Mouse (Mus musculus) kidney, postnatal 0 days (tissue): ENCODE measurements around the gene Lsamp. TPM values are rescaled to one million over a fixed set of nuclear protein-coding genes. Genes with fewer than 3 reads are reported as not detected.

ENCODE experiments used
- ATAC-seq: fragments of 200-750 bp; cut with Nextera tagmentation; replicated peaks from 2 replicates; pipeline ENCODE4 v1.8.0; 2017; ENCODE audit warnings: low read depth, moderate number of reproducible peaks, moderate TSS enrichment, moderate library complexity; ENCODE audit not compliant: low FRiP score
- DNase-seq: peaks from one replicate; pipeline ENCODE4 v3.0.0-alpha.2; 2016; ENCODE audit warnings: low spot score
- H3K27ac ChIP-seq: fragments of 300-500 bp; sonication (generic); 2 replicates; pipeline ENCODE4 v1.5.1; 2014; ENCODE audit warnings: mild to moderate bottlenecking
- H3K27me3 ChIP-seq: fragments of 300-500 bp; sonication (generic); 2 replicates; pipeline ENCODE4 v1.6.1; 2014; ENCODE audit warnings: low read length, mixed read lengths; ENCODE audit not compliant: insufficient read depth
- H3K36me3 ChIP-seq: fragments of 300-500 bp; sonication (generic); 2 replicates; pipeline ENCODE4 v1.6.1; 2014; ENCODE audit warnings: low read length, mixed read lengths; ENCODE audit not compliant: insufficient read depth
- H3K4me1 ChIP-seq: fragments of 300-500 bp; sonication (generic); replicated peaks from 2 replicates; pipeline ENCODE4 v1.6.1; 2014; ENCODE audit warnings: antibody characterized with exemption, low read length, mixed read lengths; ENCODE audit not compliant: insufficient read depth
- H3K4me2 ChIP-seq: fragments of 300-500 bp; sonication (generic); 2 replicates; pipeline ENCODE4 v1.6.1; 2014; ENCODE audit warnings: mild to moderate bottlenecking, low read length, moderate library complexity, mixed read lengths
- H3K4me3 ChIP-seq: fragments of 300-500 bp; sonication (generic); replicated peaks from 2 replicates; pipeline ENCODE4 v1.5.1; 2014; ENCODE audit warnings: low read depth, low read length
- H3K9ac ChIP-seq: fragments of 300-500 bp; sonication (generic); 2 replicates; pipeline ENCODE4 v1.6.1; 2014; ENCODE audit warnings: low read depth, low read length
- H3K9me3 ChIP-seq: fragments of 300-500 bp; sonication (generic); replicated peaks from 2 replicates; pipeline ENCODE4 v1.6.1; 2016; ENCODE audit warnings: low read length, inconsistent platforms, mixed read lengths
- CTCF ChIP-seq: IDR thresholded peaks from 2 replicates; pipeline ENCODE4 v1.5.1; 2016; ENCODE audit warnings: antibody characterized with exemption, low read depth, mild to moderate bottlenecking, moderate library complexity
- WGBS: fragments of 180-500 bp; shearing (Covaris S2); extraction: QIAGEN DNeasy Blood & Tissue Kit; methylation state at CpG from one replicate; pipeline ENCODE4 v1.1.7; 2014; 5-methylcytosine and 5-hydroxymethylcytosine counted together
- polyA plus RNA-seq: library from polyadenylated mRNA; unstranded; fragments of >200 nt; fragmentation: Nextera tagmentation; extraction: Ambion mirVana; gene quantifications from 2 replicates; pipeline ENCODE4 v1.2.1, GENCODE M21; 2015

Lsamp gene
- polyA plus RNA-seq, 1 experiment from 2014 or later = 2.7 TPM

- H3K27ac ChIP-seq = no peak overlapping the region
- TF ChIP-seq CTCF = no peak
- H3K27me3 ChIP-seq = no peaks in the 10 kb centered on the region
- H3K36me3 ChIP-seq = no peaks in the 10 kb centered on the region
- ATAC-seq = no peak
- 59% methylated on average over 2 of the region's 2 CpGs for WGBS
- DNase-seq = peak; percentile 37
- no peaks in the 10 kb centered on the region for H3K4me1 ChIP-seq
- H3K4me2 ChIP-seq = no peak overlapping the region
- no peak overlapping the region for H3K9ac ChIP-seq
- H3K9me3 ChIP-seq = no peaks in the 10 kb centered on the region
- H3K4me3 ChIP-seq = no peak overlapping the region
Measured at GRCm38 (mm10) chr16:40075556-40075955, 91.4 kb downstream of the Lsamp start.

DNA sequence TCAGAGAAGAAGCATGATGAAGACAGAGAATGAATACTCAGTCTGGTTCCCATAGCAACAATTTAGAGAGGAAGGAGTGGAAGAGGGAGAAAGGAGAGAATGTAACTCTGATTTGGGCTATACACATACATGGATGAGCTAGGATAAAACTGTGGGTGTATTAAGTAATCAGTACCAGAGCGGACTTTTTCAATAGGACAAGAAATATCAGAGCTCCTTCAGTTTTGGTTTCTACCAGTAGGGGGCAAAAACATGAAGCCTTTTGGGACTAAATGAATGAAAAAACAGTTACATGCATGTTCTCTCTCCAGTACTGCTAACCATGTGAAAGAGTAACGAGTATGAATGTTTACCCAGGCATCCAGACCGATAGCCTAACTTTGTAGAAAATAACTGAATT is 96.1 kb downstream of the Lsamp start:
- Histone ChIP-seq H3K4me2 (no peak overlapping the region), H3K36me3 (no peaks in the 10 kb centered on the region), H3K27ac (no peak overlapping the region), H3K27me3 (no peaks in the 10 kb centered on the region), H3K4me3 (no peak overlapping the region), H3K9ac (no peak overlapping the region), H3K9me3 (no peaks in the 10 kb centered on the region), H3K4me1 (no peaks in the 10 kb centered on the region)
- peak; percentile 19 for DNase-seq
- ATAC-seq = no peak
- WGBS = 74% methylated on average over 3 of the region's 3 CpGs
- TF ChIP-seq CTCF = peak; percentile 58

DNA sequence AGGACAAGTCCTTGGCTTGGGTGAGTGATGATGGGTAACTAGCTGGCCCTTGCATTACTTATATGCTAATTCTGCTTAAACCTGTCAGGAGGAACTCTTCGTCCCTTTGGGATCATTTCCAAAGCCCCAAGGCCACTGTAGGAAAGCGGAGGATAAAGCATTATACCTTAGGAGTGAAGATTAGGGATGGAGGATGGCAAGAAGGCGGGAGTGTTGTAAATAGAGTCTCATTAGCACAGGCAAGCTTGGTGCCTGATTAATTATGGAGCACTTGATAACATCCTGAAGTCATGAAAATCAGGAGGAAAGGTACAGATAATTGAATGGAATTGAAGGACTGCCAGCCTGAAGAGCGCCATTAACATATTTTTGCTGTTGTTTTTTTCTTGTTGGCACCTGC is 120.2 kb downstream of the Lsamp start:
- Histone ChIP-seq H3K4me1 (no peaks in the 10 kb centered on the region), H3K4me2 (no peak overlapping the region), H3K27ac (no peak overlapping the region), H3K9me3 (no peaks in the 10 kb centered on the region), H3K27me3 (no peaks in the 10 kb centered on the region), H3K9ac (no peak overlapping the region), H3K4me3 (no peak overlapping the region), H3K36me3 (no peaks in the 10 kb centered on the region)
- no peak for TF ChIP-seq CTCF
- WGBS = 72% methylated on average over 4 of the region's 4 CpGs
- DNase-seq (no peak), ATAC-seq (no peak)

- Histone ChIP-seq H3K4me1 (no peaks in the 10 kb centered on the region), H3K27me3 (no peaks in the 10 kb centered on the region), H3K36me3 (no peaks in the 10 kb centered on the region), H3K27ac (no peak overlapping the region), H3K4me3 (no peak overlapping the region), H3K9ac (no peak overlapping the region), H3K9me3 (no peaks in the 10 kb centered on the region), H3K4me2 (no peak overlapping the region)
- WGBS = 75% methylated on average over 1 of the region's 1 CpGs
- ATAC-seq (no peak), DNase-seq (no peak)
- no peak for TF ChIP-seq CTCF
Measured at GRCm38 (mm10) chr16:40182918-40183317, 198.8 kb downstream of the Lsamp start.

DNA sequence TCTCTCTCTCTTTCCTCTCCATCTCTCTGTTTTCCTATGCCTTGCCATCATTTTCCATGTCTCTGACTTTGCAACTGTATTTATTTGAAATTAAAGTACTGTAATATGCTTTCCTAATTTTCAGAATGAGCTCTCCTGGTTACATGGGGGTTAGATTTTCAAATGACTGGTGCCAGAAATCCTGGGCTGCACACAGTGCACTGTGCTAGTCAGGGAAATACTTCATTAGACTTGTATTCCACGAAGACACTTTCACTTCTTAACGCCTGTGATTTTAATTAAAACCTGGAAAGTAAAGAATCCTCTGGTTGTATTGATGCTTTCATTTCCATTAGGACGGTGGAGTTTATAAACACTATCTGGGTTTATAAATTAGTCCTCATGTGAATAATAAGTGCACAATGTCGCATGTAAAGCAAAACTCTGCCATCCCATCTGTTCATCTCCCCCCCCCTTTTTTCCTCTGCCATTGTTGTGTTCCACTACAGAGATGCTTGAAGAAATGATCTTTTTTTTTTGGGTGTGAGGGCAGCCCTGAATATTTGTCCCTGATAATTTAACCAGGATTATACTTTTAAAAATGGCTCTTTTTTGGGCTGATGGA is 203.9 kb downstream of the Lsamp start:
- DNase-seq (no peak), ATAC-seq (no peak)
- Histone ChIP-seq H3K4me1 (no peaks in the 10 kb centered on the region), H3K9me3 (no peaks in the 10 kb centered on the region), H3K4me2 (no peak overlapping the region), H3K4me3 (no peak overlapping the region), H3K27me3 (no peaks in the 10 kb centered on the region), H3K36me3 (no peaks in the 10 kb centered on the region), H3K27ac (no peak overlapping the region), H3K9ac (no peak overlapping the region)
- no peak for TF ChIP-seq CTCF
- 71% methylated on average over 4 of the region's 4 CpGs for WGBS

GRCm38 (mm10) chr16:40194401-40194800 is 210.2 kb downstream of the Lsamp start:
- 39% methylated on average over 3 of the region's 3 CpGs for WGBS
- Histone ChIP-seq H3K27ac (no peak overlapping the region), H3K9me3 (no peaks in the 10 kb centered on the region), H3K27me3 (no peaks in the 10 kb centered on the region), H3K4me3 (no peak overlapping the region), H3K9ac (no peak overlapping the region), H3K4me1 (no peaks in the 10 kb centered on the region), H3K4me2 (no peak overlapping the region), H3K36me3 (no peaks in the 10 kb centered on the region)
- DNase-seq = no peak
- TF ChIP-seq CTCF = no peak
- no peak for ATAC-seq

- Histone ChIP-seq H3K9ac (no peak overlapping the region), H3K27me3 (no peaks in the 10 kb centered on the region), H3K36me3 (no peaks in the 10 kb centered on the region), H3K4me1 (no peaks in the 10 kb centered on the region), H3K4me3 (no peak overlapping the region), H3K4me2 (no peak overlapping the region), H3K27ac (no peak overlapping the region), H3K9me3 (no peaks in the 10 kb centered on the region)
- 84% methylated on average over 2 of the region's 2 CpGs for WGBS
- DNase-seq = no peak
- no peak for ATAC-seq
- TF ChIP-seq CTCF = no peak
Measured at GRCm38 (mm10) chr16:40194839-40195238, 210.7 kb downstream of the Lsamp start.
